Mouse (Mus musculus) heart, postnatal 0 days (tissue): ENCODE results near the gene Zfp775. TPM values are rescaled to one million over a fixed set of nuclear protein-coding genes. Genes with fewer than 3 reads are reported as not detected.
A peak's percentile ranks its signal among the peaks of the same experiment; 100 is the strongest.

Experiments used
- ATAC-seq: fragments of 200-750 bp; cut with Nextera tagmentation; 2 replicates; pipeline ENCODE4 v1.8.0; 2017; ENCODE audit warnings: low read depth, moderate number of reproducible peaks, moderate library complexity; ENCODE audit not compliant: insufficient read depth
- DNase-seq: peaks from one replicate; pipeline ENCODE4 v3.0.0-alpha.2; 2016; ENCODE audit warnings: low spot score
- H3K27ac ChIP-seq: fragments of 300-500 bp; sonication (generic); 2 replicates; pipeline ENCODE4 v1.5.1; 2014; ENCODE audit warnings: low read depth, mild to moderate bottlenecking
- H3K27me3 ChIP-seq: fragments of 300-500 bp; sonication (generic); 2 replicates; pipeline ENCODE4 v1.6.1; 2014; ENCODE audit warnings: low read length, mixed read lengths; ENCODE audit not compliant: control insufficient read depth, insufficient read depth
- H3K36me3 ChIP-seq: fragments of 300-500 bp; sonication (generic); replicated peaks from 2 replicates; pipeline ENCODE4 v1.6.1; 2014; ENCODE audit warnings: low read length, mixed read lengths; ENCODE audit not compliant: control insufficient read depth, insufficient read depth
- H3K4me1 ChIP-seq: fragments of 300-500 bp; sonication (generic); 2 replicates; pipeline ENCODE4 v1.6.1; 2014; ENCODE audit warnings: antibody characterized with exemption; ENCODE audit not compliant: control insufficient read depth, insufficient read depth
- H3K4me2 ChIP-seq: fragments of 300-500 bp; sonication (generic); 2 replicates; pipeline ENCODE4 v1.6.1; 2014; ENCODE audit warnings: low read depth, mild to moderate bottlenecking, low read length, moderate library complexity
- H3K4me3 ChIP-seq: fragments of 300-500 bp; sonication (generic); 2 replicates; pipeline ENCODE4 v1.5.1; 2014; ENCODE audit warnings: low read depth, low read length
- H3K9ac ChIP-seq: fragments of 300-500 bp; sonication (generic); replicated peaks from 2 replicates; pipeline ENCODE4 v1.6.1; 2014; ENCODE audit warnings: low read depth, low read length, mixed read lengths
- H3K9me3 ChIP-seq: fragments of 300-500 bp; sonication (generic); replicated peaks from 2 replicates; pipeline ENCODE4 v1.6.1; 2016; ENCODE audit warnings: low read length; ENCODE audit not compliant: control insufficient read depth
- CTCF ChIP-seq: IDR thresholded peaks from 2 replicates; pipeline ENCODE4 v1.5.1; 2016; ENCODE audit warnings: antibody characterized with exemption, control low read depth, low read depth
- EP300 ChIP-seq: IDR thresholded peaks from 2 replicates; pipeline ENCODE4 v1.6.1; 2016; ENCODE audit warnings: antibody characterized with exemption, low read depth
- whole genome bisulfite sequencing: fragments of 180-500 bp; shearing (Covaris S2); extraction: QIAGEN DNeasy Blood & Tissue Kit; methylation state at CpG from one replicate; pipeline ENCODE4 v1.1.7; 2014; 5-methylcytosine and 5-hydroxymethylcytosine counted together
- polyA plus RNA-seq: library from polyadenylated mRNA; unstranded; fragments of >200 nt; fragmentation: Nextera tagmentation; extraction: Ambion mirVana; gene quantifications from 2 replicates; pipeline ENCODE4 v1.2.1, GENCODE M21; 2015
- total RNA-seq: library from RNA; depleted of rRNA; stranded (reverse); fragments of >200 nt; gene quantifications from 2 replicates; pipeline ENCODE4 v1.2.3, GENCODE M21; 2014; ENCODE audit warnings: low replicate concordance

The Zfp775 gene
- total and polyA plus RNA-seq, 2 experiments from 2014 or later = 4.0 to 5.7 TPM

GRCm38 (mm10) chr6:48555104-48555890, 46.6 kb upstream of the Zfp775 start:
- Histone ChIP-seq H3K27ac (peak overlapping the region; percentile 96), H3K9ac (peak overlapping the region; percentile 56), H3K27me3 (no peaks in the 10 kb centered on the region), H3K36me3 (no peaks in the 10 kb centered on the region; the same call in none of the 2 replicates), H3K4me1 (0 out of 2 replicates have a peak, but pooled peaks cover 12% of the 10 kb centered on the region), H3K9me3 (no peaks in the 10 kb centered on the region), H3K4me2 (peak overlapping the region; percentile 62), H3K4me3 (peak overlapping the region; percentile 58)
- peak; percentile 90 for DNase-seq
- TF ChIP-seq EP300 (no peak), CTCF (no peak)
- peak; percentile 80 for ATAC-seq
- 31% methylated on average over 13 of the region's 14 CpGs for WGBS

- whole genome bisulfite sequencing = 91% methylated on average over 3 of the region's 3 CpGs
- DNase-seq (no peak), ATAC-seq (no peak)
- no peak overlapping the region for H3K4me2 ChIP-seq
- H3K27me3 ChIP-seq = no peaks in the 10 kb centered on the region
- H3K4me3 ChIP-seq = no peak overlapping the region
- H3K27ac ChIP-seq = peak overlapping the region; percentile 96; the same call in 1 of the 2 replicates
- no peak overlapping the region for H3K9ac ChIP-seq
- 0 out of 2 replicates have a peak, but pooled peaks cover 12% of the 10 kb centered on the region for H3K4me1 ChIP-seq
- H3K9me3 ChIP-seq = no peaks in the 10 kb centered on the region
- TF ChIP-seq CTCF (no peak), EP300 (no peak)
- no peaks in the 10 kb centered on the region; the same call in none of the 2 replicates for H3K36me3 ChIP-seq
Observed at GRCm38 (mm10) chr6:48555956-48556355, 45.9 kb upstream of the Zfp775 start.

- Histone ChIP-seq H3K4me1 (peaks cover 26% of the 10 kb centered on the region), H3K9me3 (no peaks in the 10 kb centered on the region), H3K27me3 (no peaks in the 10 kb centered on the region), H3K27ac (no peak overlapping the region), H3K4me2 (no peak overlapping the region), H3K4me3 (no peak overlapping the region), H3K36me3 (no peaks in the 10 kb centered on the region), H3K9ac (no peak overlapping the region)
- DNase-seq = no peak
- no peak for TF ChIP-seq EP300
- TF ChIP-seq CTCF = no peak
- ATAC-seq = no peak
- WGBS = 75% methylated on average over 4 of the region's 4 CpGs
Observed at GRCm38 (mm10) chr6:48565693-48566310, 36.1 kb upstream of the Zfp775 start.

GRCm38 (mm10) chr6:48566312-48566711, 35.6 kb upstream of the Zfp775 start:
- H3K4me2 ChIP-seq = no peak overlapping the region
- no peaks in the 10 kb centered on the region for H3K27me3 ChIP-seq
- no peak overlapping the region for H3K4me3 ChIP-seq
- DNase-seq (peak; percentile 60), ATAC-seq (peak; percentile 68)
- H3K27ac ChIP-seq = 0 out of 2 replicates have a peak overlapping the region, but pooled peaks have one; percentile 0
- WGBS = 3% methylated on average over 5 of the region's 5 CpGs
- no peaks in the 10 kb centered on the region for H3K9me3 ChIP-seq
- peaks cover 26% of the 10 kb centered on the region for H3K4me1 ChIP-seq
- no peaks in the 10 kb centered on the region for H3K36me3 ChIP-seq
- H3K9ac ChIP-seq = no peak overlapping the region
- no peak for TF ChIP-seq EP300
- no peak for TF ChIP-seq CTCF

GRCm38 (mm10) chr6:48568036-48568984, 33.6 kb upstream of the Zfp775 start:
- Histone ChIP-seq H3K9ac (peak overlapping the region; percentile 22; the same call in 1 of the 2 replicates), H3K27me3 (no peaks in the 10 kb centered on the region), H3K4me3 (peak overlapping the region; percentile 18), H3K9me3 (no peaks in the 10 kb centered on the region), H3K36me3 (no peaks in the 10 kb centered on the region), H3K27ac (peak overlapping the region; percentile 67), H3K4me2 (peak overlapping the region; percentile 59), H3K4me1 (peaks cover 26% of the 10 kb centered on the region)
- TF ChIP-seq CTCF (no peak), EP300 (no peak)
- peak; percentile 75 for ATAC-seq
- peak; percentile 83 for DNase-seq
- 16% methylated on average over 21 of the region's 21 CpGs for WGBS
